Mouse (Mus musculus): ENCODE measurements at regions not wholly inside any gene's neighbourhood (a gene's known extent, or its start where the extent isn't known, plus 50 kb on each side); places are given as distances from the start of the nearest gene placed in this dataset.

DNA sequence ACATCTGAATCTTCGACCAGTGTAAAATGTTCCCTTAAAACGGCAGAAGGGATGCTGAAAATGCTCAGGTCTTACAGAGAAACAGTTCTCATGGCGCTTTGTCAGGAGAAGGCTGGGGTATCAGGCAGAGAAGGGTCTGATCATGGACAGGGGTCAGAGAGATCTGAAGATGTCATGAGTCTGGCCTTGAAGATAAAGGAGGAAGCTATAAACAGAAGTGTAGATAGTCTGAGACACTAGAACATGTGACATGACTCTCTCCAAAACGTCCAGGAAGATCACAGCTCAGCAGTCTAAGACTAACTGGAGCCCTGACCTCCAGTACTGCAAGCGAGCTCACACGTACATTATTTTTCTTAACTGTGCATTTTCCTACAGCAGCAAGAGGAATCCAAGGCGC, 302.3 kb downstream of the Irs2 start:
- H3K36me3 ChIP-seq (ENCODE audit: control insufficient read depth, insufficient read depth, low read length), result no peaks in the 10 kb centered on the region
- DNase-seq (ENCODE audit: low spot score), result no peak
- 0 out of 2 replicates have a peak, but pooled peaks cover 4% of the 10 kb centered on the region for H3K4me1 ChIP-seq (ENCODE audit: control insufficient read depth, insufficient read depth, low read length)
- H3K9me3 ChIP-seq (ENCODE audit: control insufficient read depth, low read length), result no peaks in the 10 kb centered on the region
- no peak overlapping the region for H3K27ac ChIP-seq (replicated peaks; ENCODE audit: low read depth, low read length)
- H3K4me2 ChIP-seq (ENCODE audit: low read depth, low read length), result no peak overlapping the region
- WGBS, result 69% methylated on average over 7 of the region's 7 CpGs
- no peaks in the 10 kb centered on the region for H3K27me3 ChIP-seq (replicated peaks; ENCODE audit: control insufficient read depth, insufficient read depth, low read length)
- H3K4me3 ChIP-seq (ENCODE audit: low read depth, low read length), result no peak overlapping the region
- H3K9ac ChIP-seq (ENCODE audit: low read depth, low read length), result no peak overlapping the region
- no peak for ATAC-seq (ENCODE audit: low read depth)

DNA sequence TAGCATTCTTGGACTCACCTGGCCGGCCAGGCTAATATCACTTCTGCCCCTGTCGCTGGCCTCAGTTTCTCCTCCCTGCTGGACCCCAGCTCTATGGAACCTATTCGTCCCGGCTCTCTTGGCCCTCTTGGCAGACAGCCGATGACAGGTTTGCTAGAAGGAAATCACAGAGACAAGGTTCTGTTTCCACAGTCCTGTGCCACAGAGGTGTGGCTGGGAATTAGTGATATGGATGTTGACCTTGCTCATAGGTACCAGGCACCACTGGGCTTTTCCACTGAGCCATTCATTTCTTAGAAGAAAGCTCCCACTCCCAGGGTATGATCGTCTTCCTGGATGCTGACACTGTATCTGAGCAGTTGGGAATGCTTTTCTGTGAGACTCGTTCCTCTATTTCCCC, 305.5 kb downstream of the Irs2 start:
- Histone ChIP-seq H3K4me3 (ENCODE audit: low read depth, low read length) (no peak overlapping the region), H3K4me1 (ENCODE audit: control insufficient read depth, insufficient read depth, low read length) (0 out of 2 replicates have a peak, but pooled peaks cover 4% of the 10 kb centered on the region), H3K27ac (replicated peaks; ENCODE audit: low read depth, low read length) (no peak overlapping the region), H3K4me2 (ENCODE audit: low read depth, low read length) (no peak overlapping the region), H3K27me3 (replicated peaks; ENCODE audit: control insufficient read depth, insufficient read depth, low read length) (no peaks in the 10 kb centered on the region), H3K36me3 (ENCODE audit: control insufficient read depth, insufficient read depth, low read length) (no peaks in the 10 kb centered on the region), H3K9me3 (ENCODE audit: control insufficient read depth, low read length) (no peaks in the 10 kb centered on the region), H3K9ac (ENCODE audit: low read depth, low read length) (no peak overlapping the region)
- WGBS, result 85% methylated on average over 7 of the region's 7 CpGs
- no peak for ATAC-seq (ENCODE audit: low read depth)
- DNase-seq (ENCODE audit: low spot score), result no peak

DNA sequence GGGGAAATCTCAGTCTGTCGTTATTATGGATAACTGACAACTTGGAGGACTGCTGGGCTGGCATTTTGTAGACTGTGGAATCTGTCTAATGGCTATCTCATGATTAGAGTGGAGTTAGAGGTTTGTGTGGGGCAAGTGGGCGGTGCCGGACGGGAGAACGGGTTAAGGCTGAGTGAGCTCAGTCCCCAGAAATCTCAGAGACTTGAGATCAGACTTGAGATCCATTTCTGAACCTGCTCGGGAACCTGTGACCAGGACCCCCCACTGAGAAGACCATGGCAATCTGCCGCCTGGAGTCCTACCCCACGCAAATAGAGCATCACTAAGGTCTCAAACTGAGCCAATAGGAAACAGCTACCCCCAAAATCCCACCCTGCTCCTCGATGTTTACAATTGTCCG, 306.0 kb downstream of the Irs2 start:
- DNase-seq (ENCODE audit: low spot score), result no peak
- H3K9me3 ChIP-seq (ENCODE audit: control insufficient read depth, low read length), result no peaks in the 10 kb centered on the region
- no peak overlapping the region for H3K4me3 ChIP-seq (ENCODE audit: low read depth, low read length)
- H3K27ac ChIP-seq (replicated peaks; ENCODE audit: low read depth, low read length), result no peak overlapping the region
- ATAC-seq (ENCODE audit: low read depth), result no peak
- no peak overlapping the region for H3K9ac ChIP-seq (ENCODE audit: low read depth, low read length)
- H3K4me1 ChIP-seq (ENCODE audit: control insufficient read depth, insufficient read depth, low read length), result 0 out of 2 replicates have a peak, but pooled peaks cover 4% of the 10 kb centered on the region
- H3K4me2 ChIP-seq (ENCODE audit: low read depth, low read length), result no peak overlapping the region
- H3K36me3 ChIP-seq (ENCODE audit: control insufficient read depth, insufficient read depth, low read length), result no peaks in the 10 kb centered on the region
- WGBS, result 69% methylated on average over 10 of the region's 10 CpGs
- H3K27me3 ChIP-seq (replicated peaks; ENCODE audit: control insufficient read depth, insufficient read depth, low read length), result no peaks in the 10 kb centered on the region

- no peak for DNase-seq (ENCODE audit: low spot score)
- H3K27me3 ChIP-seq (replicated peaks; ENCODE audit: control insufficient read depth, insufficient read depth, low read length), result no peaks in the 10 kb centered on the region
- H3K4me1 ChIP-seq (ENCODE audit: control insufficient read depth, insufficient read depth, low read length), result 0 out of 2 replicates have a peak, but pooled peaks cover 4% of the 10 kb centered on the region
- H3K27ac ChIP-seq (replicated peaks; ENCODE audit: low read depth, low read length), result no peak overlapping the region
- no peaks in the 10 kb centered on the region for H3K36me3 ChIP-seq (ENCODE audit: control insufficient read depth, insufficient read depth, low read length)
- no peak overlapping the region for H3K4me3 ChIP-seq (ENCODE audit: low read depth, low read length)
- no peak for ATAC-seq (ENCODE audit: low read depth)
- H3K9ac ChIP-seq (ENCODE audit: low read depth, low read length), result no peak overlapping the region
- no peaks in the 10 kb centered on the region for H3K9me3 ChIP-seq (ENCODE audit: control insufficient read depth, low read length)
- 82% methylated on average over 4 of the region's 4 CpGs for WGBS
- H3K4me2 ChIP-seq (ENCODE audit: low read depth, low read length), result no peak overlapping the region
Observed at GRCm38 (mm10) chr8:10701648-10702061, 306.6 kb downstream of the Irs2 start.

- Histone ChIP-seq H3K9me3 (ENCODE audit: control insufficient read depth, low read length) (no peaks in the 10 kb centered on the region), H3K27ac (replicated peaks; ENCODE audit: low read depth, low read length) (no peak overlapping the region), H3K4me1 (ENCODE audit: control insufficient read depth, insufficient read depth, low read length) (0 out of 2 replicates have a peak, but pooled peaks cover 4% of the 10 kb centered on the region), H3K36me3 (ENCODE audit: control insufficient read depth, insufficient read depth, low read length) (no peaks in the 10 kb centered on the region), H3K4me3 (ENCODE audit: low read depth, low read length) (no peak overlapping the region), H3K4me2 (ENCODE audit: low read depth, low read length) (no peak overlapping the region), H3K9ac (ENCODE audit: low read depth, low read length) (no peak overlapping the region), H3K27me3 (replicated peaks; ENCODE audit: control insufficient read depth, insufficient read depth, low read length) (no peaks in the 10 kb centered on the region)
- ATAC-seq (ENCODE audit: low read depth) (no peak), DNase-seq (ENCODE audit: low spot score) (no peak)
- 76% methylated on average over 4 of the region's 4 CpGs for WGBS
Observed at GRCm38 (mm10) chr8:10701226-10701625, 307.0 kb downstream of the Irs2 start.

DNA sequence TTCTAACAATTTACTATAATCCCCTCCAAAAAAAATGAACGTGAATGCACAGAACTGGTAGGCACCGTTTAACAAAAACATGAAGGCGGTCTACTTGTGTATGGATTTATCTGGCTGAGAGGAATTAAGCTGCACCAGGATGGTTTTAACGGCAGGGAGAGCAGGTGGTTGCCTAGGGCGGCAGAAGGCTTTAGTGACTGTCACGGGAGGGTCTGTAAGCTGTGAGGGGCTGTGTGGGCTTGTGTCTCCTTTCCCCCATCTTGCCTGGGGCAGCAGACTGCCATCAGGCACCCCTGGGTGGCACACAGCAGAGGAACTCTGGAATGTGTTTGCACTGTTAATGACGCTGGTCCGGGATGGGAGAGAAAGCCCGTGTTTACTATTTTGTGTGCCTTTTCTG, 308.6 kb downstream of the Irs2 start:
- H3K9me3 ChIP-seq (ENCODE audit: control insufficient read depth, low read length), result no peaks in the 10 kb centered on the region
- H3K27me3 ChIP-seq (replicated peaks; ENCODE audit: control insufficient read depth, insufficient read depth, low read length), result no peaks in the 10 kb centered on the region
- no peak overlapping the region for H3K27ac ChIP-seq (replicated peaks; ENCODE audit: low read depth, low read length)
- no peak overlapping the region for H3K9ac ChIP-seq (ENCODE audit: low read depth, low read length)
- DNase-seq (ENCODE audit: low spot score) (no peak), ATAC-seq (ENCODE audit: low read depth) (no peak)
- 0 out of 2 replicates have a peak, but pooled peaks cover 4% of the 10 kb centered on the region for H3K4me1 ChIP-seq (ENCODE audit: control insufficient read depth, insufficient read depth, low read length)
- no peak overlapping the region for H3K4me2 ChIP-seq (ENCODE audit: low read depth, low read length)
- H3K36me3 ChIP-seq (ENCODE audit: control insufficient read depth, insufficient read depth, low read length), result no peaks in the 10 kb centered on the region
- 64% methylated on average over 9 of the region's 9 CpGs for WGBS
- no peak overlapping the region for H3K4me3 ChIP-seq (ENCODE audit: low read depth, low read length)

DNA sequence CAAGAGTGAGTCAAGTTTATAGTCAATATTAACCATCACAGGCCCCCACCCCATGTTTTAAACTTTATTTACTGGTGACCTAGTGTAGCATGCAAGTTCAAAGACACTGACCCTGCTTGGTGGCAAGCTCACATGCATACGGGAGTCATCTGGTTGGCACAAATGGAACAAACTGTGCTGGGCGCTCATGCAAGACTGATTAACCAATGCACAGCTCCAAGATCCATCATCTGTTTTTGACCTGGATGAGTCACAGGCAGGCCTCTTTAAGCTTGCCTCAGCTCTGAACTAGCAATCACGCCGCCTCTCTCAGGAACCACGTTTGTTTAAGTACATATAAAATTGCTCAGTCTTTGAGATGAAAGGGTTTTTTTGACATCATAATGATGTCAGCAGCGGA, 313.1 kb downstream of the Irs2 start:
- Histone ChIP-seq H3K9me3 (ENCODE audit: control insufficient read depth, low read length) (no peaks in the 10 kb centered on the region), H3K4me3 (ENCODE audit: low read depth, low read length) (no peak overlapping the region), H3K4me2 (ENCODE audit: low read depth, low read length) (no peak overlapping the region), H3K27me3 (replicated peaks; ENCODE audit: control insufficient read depth, insufficient read depth, low read length) (no peaks in the 10 kb centered on the region), H3K27ac (replicated peaks; ENCODE audit: low read depth, low read length) (no peak overlapping the region), H3K9ac (ENCODE audit: low read depth, low read length) (no peak overlapping the region), H3K4me1 (ENCODE audit: control insufficient read depth, insufficient read depth, low read length) (no peaks in the 10 kb centered on the region), H3K36me3 (ENCODE audit: control insufficient read depth, insufficient read depth, low read length) (no peaks in the 10 kb centered on the region)
- 63% methylated on average over 6 of the region's 6 CpGs for WGBS
- DNase-seq (ENCODE audit: low spot score), result no peak
- ATAC-seq (ENCODE audit: low read depth), result no peak

GRCm38 (mm10) chr8:10690659-10691058, 317.6 kb downstream of the Irs2 start:
- no peaks in the 10 kb centered on the region for H3K27me3 ChIP-seq (replicated peaks; ENCODE audit: control insufficient read depth, insufficient read depth, low read length)
- H3K27ac ChIP-seq (replicated peaks; ENCODE audit: low read depth, low read length), result no peak overlapping the region
- H3K9me3 ChIP-seq (ENCODE audit: control insufficient read depth, low read length), result no peaks in the 10 kb centered on the region
- H3K4me2 ChIP-seq (ENCODE audit: low read depth, low read length), result no peak overlapping the region
- no peaks in the 10 kb centered on the region for H3K4me1 ChIP-seq (ENCODE audit: control insufficient read depth, insufficient read depth, low read length)
- WGBS, result 67% methylated on average over 1 of the region's 1 CpGs
- no peaks in the 10 kb centered on the region for H3K36me3 ChIP-seq (ENCODE audit: control insufficient read depth, insufficient read depth, low read length)
- H3K9ac ChIP-seq (ENCODE audit: low read depth, low read length), result no peak overlapping the region
- ATAC-seq (ENCODE audit: low read depth) (no peak), DNase-seq (ENCODE audit: low spot score) (no peak)
- H3K4me3 ChIP-seq (ENCODE audit: low read depth, low read length), result no peak overlapping the region

- no peaks in the 10 kb centered on the region for H3K9me3 ChIP-seq (ENCODE audit: control insufficient read depth, low read length)
- no peak overlapping the region for H3K4me3 ChIP-seq (ENCODE audit: low read depth, low read length)
- no peaks in the 10 kb centered on the region for H3K4me1 ChIP-seq (ENCODE audit: control insufficient read depth, insufficient read depth, low read length)
- no peak overlapping the region for H3K4me2 ChIP-seq (ENCODE audit: low read depth, low read length)
- DNase-seq (ENCODE audit: low spot score), result no peak
- WGBS, result 70% methylated on average over 12 of the region's 12 CpGs
- H3K27me3 ChIP-seq (replicated peaks; ENCODE audit: control insufficient read depth, insufficient read depth, low read length), result no peaks in the 10 kb centered on the region
- no peak for ATAC-seq (ENCODE audit: low read depth)
- no peak overlapping the region for H3K27ac ChIP-seq (replicated peaks; ENCODE audit: low read depth, low read length)
- H3K9ac ChIP-seq (ENCODE audit: low read depth, low read length), result no peak overlapping the region
- H3K36me3 ChIP-seq (ENCODE audit: control insufficient read depth, insufficient read depth, low read length), result no peaks in the 10 kb centered on the region
Observed at GRCm38 (mm10) chr8:10689881-10690280, 318.4 kb downstream of the Irs2 start.
